Mouse (Mus musculus) liver, postnatal 0 days (tissue): ENCODE measurements around the gene Brdt. TPM values are rescaled to one million over a fixed set of nuclear protein-coding genes. Genes with fewer than 3 reads are reported as not detected.

ENCODE experiments used
- ATAC-seq: fragments of 200-750 bp; cut with Nextera tagmentation; 2 replicates; pipeline ENCODE4 v1.8.0; 2017; ENCODE audit warnings: mild to moderate bottlenecking, moderate library complexity
- DNase-seq: peaks from one replicate; pipeline ENCODE4 v3.0.0-alpha.2; 2016
- H3K27ac ChIP-seq: fragments of 300-500 bp; sonication (generic); 2 replicates; pipeline ENCODE4 v1.5.1; 2014; ENCODE audit warnings: antibody characterized with exemption, moderate library complexity, mild to moderate bottlenecking, low read depth
- H3K27me3 ChIP-seq: fragments of 300-500 bp; sonication (generic); 2 replicates; pipeline ENCODE4 v1.6.1; 2014; ENCODE audit warnings: low read length, control low read depth, mixed read lengths; ENCODE audit not compliant: insufficient read depth
- H3K36me3 ChIP-seq: fragments of 300-500 bp; sonication (generic); replicated peaks from 2 replicates; pipeline ENCODE4 v1.6.1; 2014; ENCODE audit warnings: mild to moderate bottlenecking, control low read depth, low read length, moderate library complexity, mixed read lengths; ENCODE audit not compliant: insufficient read depth
- H3K4me1 ChIP-seq: fragments of 300-500 bp; sonication (generic); 2 replicates; pipeline ENCODE4 v1.6.1; 2014; ENCODE audit warnings: antibody characterized with exemption, mild to moderate bottlenecking, control low read depth; ENCODE audit not compliant: insufficient read depth
- H3K4me2 ChIP-seq: fragments of 300-500 bp; sonication (generic); 2 replicates; pipeline ENCODE4 v1.6.1; 2014; ENCODE audit warnings: low read depth, mild to moderate bottlenecking, low read length, moderate library complexity, mixed read lengths
- H3K4me3 ChIP-seq: fragments of 300-500 bp; sonication (generic); 2 replicates; pipeline ENCODE4 v1.5.1; 2014; ENCODE audit warnings: low read depth, low read length
- H3K9ac ChIP-seq: fragments of 300-500 bp; sonication (generic); replicated peaks from 2 replicates; pipeline ENCODE4 v1.6.1; 2014; ENCODE audit warnings: mild to moderate bottlenecking, moderate library complexity
- H3K9me3 ChIP-seq: fragments of 300-500 bp; sonication (generic); 2 replicates; pipeline ENCODE4 v1.6.1; 2016; ENCODE audit warnings: mild to moderate bottlenecking, control low read depth, low read length, mixed read lengths
- CTCF ChIP-seq: sonication (generic); IDR thresholded peaks from 2 replicates; pipeline ENCODE4 v1.5.1; 2016; ENCODE audit warnings: antibody characterized with exemption, low read depth
- EP300 ChIP-seq: IDR thresholded peaks from 2 replicates; pipeline ENCODE4 v1.6.1; 2016; ENCODE audit warnings: antibody characterized with exemption, low read depth, mild to moderate bottlenecking
- WGBS: fragments of 180-500 bp; shearing (Covaris S2); extraction: QIAGEN DNeasy Blood & Tissue Kit; methylation state at CpG from one replicate; pipeline ENCODE4 v1.1.7; 2014; ENCODE audit not compliant: insufficient replicate concordance; 5-methylcytosine and 5-hydroxymethylcytosine counted together
- polyA plus RNA-seq: library from polyadenylated mRNA; unstranded; fragments of >200 nt; fragmentation: Nextera tagmentation; extraction: Ambion mirVana; gene quantifications from 2 replicates; pipeline ENCODE4 v1.2.1, GENCODE M21; 2015

Brdt gene
- polyA plus RNA-seq = 0.29 and 0.44 TPM in 2 replicates

GRCm38 (mm10) chr5:107330916-107331421 lies at the start of gene Brdt:
Brdt (plus strand) TSS chr5:107331159.
- H3K27ac ChIP-seq = no peak within 1 kb of the TSS
- 87% methylated on average over 30 of the region's 30 CpGs for WGBS
- H3K9me3 ChIP-seq = no peaks in the 10 kb centered on the region
- H3K36me3 ChIP-seq = no peaks in the 10 kb centered on the region
- H3K4me3 ChIP-seq = no peak within 1 kb of the TSS
- no peaks in the 10 kb centered on the region for H3K4me1 ChIP-seq
- ATAC-seq (no peak), DNase-seq (no peak)
- H3K27me3 ChIP-seq = no peaks in the 10 kb centered on the region
- no peak within 1 kb of the TSS for H3K9ac ChIP-seq
- TF ChIP-seq CTCF (no peak), EP300 (no peak)
- no peak within 1 kb of the TSS for H3K4me2 ChIP-seq

DNA sequence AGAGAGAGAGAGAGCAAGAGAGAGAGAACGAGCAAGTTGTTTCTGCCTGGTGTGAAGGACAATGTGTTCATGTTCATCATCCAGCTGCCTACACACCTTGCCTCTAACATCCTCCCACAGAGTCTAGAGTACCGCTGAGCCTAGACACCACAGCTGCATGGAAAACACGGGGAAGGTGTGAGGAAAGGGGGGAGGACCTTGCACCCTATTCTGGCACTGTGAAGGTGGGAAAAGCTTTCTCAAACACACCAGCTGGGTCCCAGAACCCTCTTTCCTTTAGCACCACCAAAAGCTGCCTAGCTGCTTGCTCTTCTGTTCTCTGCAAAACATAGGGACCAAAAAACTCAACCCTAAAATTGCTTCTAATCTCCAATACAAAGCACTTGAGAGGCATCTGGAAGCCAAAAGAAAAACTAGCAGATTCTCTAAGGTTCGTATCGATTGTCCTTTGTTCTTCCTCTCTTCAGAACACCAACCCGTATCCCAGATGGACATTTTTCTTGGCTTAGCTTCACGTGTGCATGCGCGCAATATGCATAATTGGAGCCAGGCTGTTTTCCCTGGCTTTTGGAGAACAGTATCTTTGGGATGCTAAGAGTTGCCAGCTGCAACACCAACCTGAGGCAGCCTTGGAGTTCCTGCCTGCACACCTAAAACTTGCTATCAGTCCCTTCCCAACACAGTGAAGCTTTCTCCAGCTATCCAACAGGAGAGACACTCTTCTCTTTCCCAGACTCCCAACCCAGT lies 48.2 kb upstream of the Brdt start:
- Histone ChIP-seq H3K4me1 (peaks cover 2% of the 10 kb centered on the region; the same call in 1 of the 2 replicates), H3K9me3 (no peaks in the 10 kb centered on the region), H3K27ac (no peak overlapping the region), H3K27me3 (no peaks in the 10 kb centered on the region), H3K4me2 (no peak overlapping the region), H3K9ac (no peak overlapping the region), H3K36me3 (no peaks in the 10 kb centered on the region), H3K4me3 (no peak overlapping the region)
- TF ChIP-seq CTCF (no peak), EP300 (no peak)
- no peak for DNase-seq
- WGBS = 77% methylated on average over 9 of the region's 9 CpGs
- ATAC-seq = no peak

DNA sequence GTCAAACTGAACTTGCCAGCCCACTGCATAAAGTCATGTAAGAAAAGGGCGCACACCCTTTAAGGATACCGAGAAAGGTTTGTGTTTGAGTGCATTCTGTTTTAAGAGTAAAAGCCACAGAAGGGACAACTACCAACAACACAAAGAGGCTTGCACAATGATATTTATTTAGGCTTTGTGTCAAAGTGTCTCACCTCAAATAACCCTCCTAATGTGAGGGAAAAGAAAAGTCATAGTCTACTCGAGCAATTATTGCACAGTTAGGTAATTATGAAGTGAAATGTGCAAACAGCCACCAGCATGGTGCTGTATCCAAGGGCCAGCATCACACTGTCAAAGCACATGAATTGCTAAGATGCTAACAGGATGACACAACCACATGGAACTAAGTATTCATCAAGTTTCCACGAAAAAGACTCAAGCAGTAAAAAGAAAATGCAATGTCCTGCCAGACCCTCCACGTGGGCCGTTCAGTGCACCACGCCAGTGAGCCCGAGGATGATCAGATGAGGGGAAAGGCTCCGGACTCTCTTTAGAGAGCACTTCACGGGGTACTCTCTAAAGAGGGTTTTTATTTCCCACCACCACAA lies 46.9 kb upstream of the Brdt start:
- no peak for TF ChIP-seq EP300
- no peak for TF ChIP-seq CTCF
- H3K36me3 ChIP-seq = no peaks in the 10 kb centered on the region
- H3K27ac ChIP-seq = no peak overlapping the region
- DNase-seq (no peak), ATAC-seq (peak; percentile 38; the same call in 1 of the 2 replicates)
- H3K4me1 ChIP-seq = peaks cover 9% of the 10 kb centered on the region
- H3K27me3 ChIP-seq = 0 out of 2 replicates have a peak, but pooled peaks cover 1% of the 10 kb centered on the region
- WGBS = 68% methylated on average over 10 of the region's 10 CpGs
- no peak overlapping the region for H3K9ac ChIP-seq
- H3K9me3 ChIP-seq = no peaks in the 10 kb centered on the region
- no peak overlapping the region for H3K4me2 ChIP-seq
- H3K4me3 ChIP-seq = no peak overlapping the region

GRCm38 (mm10) chr5:107285563-107285962 lies 45.4 kb upstream of the Brdt start:
- Histone ChIP-seq H3K4me3 (no peak overlapping the region), H3K36me3 (no peaks in the 10 kb centered on the region), H3K27me3 (peaks cover 6% of the 10 kb centered on the region; the same call in 1 of the 2 replicates), H3K27ac (no peak overlapping the region), H3K9me3 (no peaks in the 10 kb centered on the region), H3K9ac (no peak overlapping the region), H3K4me2 (no peak overlapping the region), H3K4me1 (peaks cover 9% of the 10 kb centered on the region)
- ATAC-seq (no peak), DNase-seq (no peak)
- WGBS = 75% methylated on average over 6 of the region's 6 CpGs
- TF ChIP-seq EP300 (no peak), CTCF (no peak)

- peak overlapping the region; percentile 93 for H3K4me2 ChIP-seq
- H3K36me3 ChIP-seq = no peaks in the 10 kb centered on the region
- no peaks in the 10 kb centered on the region for H3K9me3 ChIP-seq
- WGBS = 24% methylated on average over 6 of the region's 6 CpGs
- no peak overlapping the region for H3K27ac ChIP-seq
- TF ChIP-seq CTCF (peak; percentile 82), EP300 (no peak)
- DNase-seq (peak; percentile 83), ATAC-seq (no peak)
- no peak overlapping the region for H3K9ac ChIP-seq
- peak overlapping the region; percentile 81; the same call in 1 of the 2 replicates for H3K4me3 ChIP-seq
- peaks cover 6% of the 10 kb centered on the region; the same call in 1 of the 2 replicates for H3K27me3 ChIP-seq
- H3K4me1 ChIP-seq = peaks cover 9% of the 10 kb centered on the region
These were observed 43.6 kb upstream of the Brdt start for GRCm38 (mm10) chr5:107287254-107287907.

GRCm38 (mm10) chr5:107287908-107288267 lies 43.1 kb upstream of the Brdt start:
- Histone ChIP-seq H3K4me1 (peaks cover 9% of the 10 kb centered on the region), H3K27ac (no peak overlapping the region), H3K4me3 (peak overlapping the region; percentile 81), H3K9me3 (no peaks in the 10 kb centered on the region), H3K9ac (no peak overlapping the region; the same call in 1 of the 2 replicates), H3K36me3 (no peaks in the 10 kb centered on the region), H3K4me2 (peak overlapping the region; percentile 93), H3K27me3 (peaks cover 6% of the 10 kb centered on the region; the same call in 1 of the 2 replicates)
- DNase-seq (no peak), ATAC-seq (no peak)
- 38% methylated on average over 5 of the region's 5 CpGs for WGBS
- no peak for TF ChIP-seq EP300
- TF ChIP-seq CTCF = no peak
